Mouse (Mus musculus): ENCODE measurements around the gene Faah. TPM values are rescaled to one million over a fixed set of nuclear protein-coding genes. Genes with fewer than 3 reads are reported as not detected.

The Faah gene
- 192 TPM for polyA plus RNA-seq (2017; shearing (Covaris generic))

GRCm38 (mm10) chr4:116017902-116018746, at the start of gene Faah:
TSS of gene Faah (minus strand) at chr4:116017926.

DNA sequence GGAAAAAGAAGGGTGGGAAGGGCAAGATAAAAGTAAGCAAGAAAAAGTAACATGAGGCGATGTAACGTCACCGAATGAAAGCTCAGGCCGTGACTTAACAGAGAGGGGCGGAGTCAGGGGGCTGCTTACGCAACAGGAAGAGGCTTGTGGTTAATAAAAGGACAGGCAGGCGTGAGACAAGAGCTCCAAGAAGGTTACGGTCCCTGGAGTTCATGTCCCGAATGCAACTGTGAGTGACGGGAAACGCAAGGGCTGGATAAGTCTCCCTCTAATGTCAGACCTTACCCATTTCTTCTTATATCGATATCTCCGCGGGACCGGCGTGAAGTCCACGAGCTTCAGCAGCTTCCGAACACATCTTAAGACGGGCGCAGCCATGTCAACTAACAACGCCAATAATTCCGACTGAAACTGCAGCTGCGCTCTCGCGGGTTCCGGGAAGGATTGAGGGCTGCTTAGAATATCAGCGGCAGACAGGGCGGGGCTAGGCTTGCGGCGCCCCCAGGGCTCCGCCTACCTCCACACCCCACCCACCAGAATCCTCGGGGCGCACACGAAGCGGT, 35.8 kb upstream of the Faah start, which contains the start of gene Nsun4:
TSS of gene Nsun4 (minus strand) at position 478 of the 563 bp plus-strand sequence.

GRCm38 (mm10) chr4:115939295-115940102, 78.2 kb downstream of the Faah start, which contains the start of gene Dmbx1:
TSS of gene Dmbx1 (minus strand) at chr4:115939926.

Other genes starting within 250 kb of the Faah start
- gene Tex38, start 236.9 kb downstream of the Faah start, polyA plus RNA-seq (2017; shearing (Covaris generic)): not detected
- 29.0 TPM for gene Atpaf1, start 233.1 kb downstream of the Faah start, polyA plus RNA-seq (2017; shearing (Covaris generic))
- 28.0 TPM for gene Mob3c, start 189.8 kb downstream of the Faah start, polyA plus RNA-seq (2017; shearing (Covaris generic))
- gene Mknk1, start 178.7 kb downstream of the Faah start, polyA plus RNA-seq (2017; shearing (Covaris generic)): 54.4 TPM
- 0.17 TPM for gene Kncn, start 133.5 kb downstream of the Faah start, polyA plus RNA-seq (2017; shearing (Covaris generic))
- not detected for gene 6430628N08Rik, start 127.3 kb downstream of the Faah start, polyA plus RNA-seq (2017; shearing (Covaris generic))
- gene Dmbx1, start 78.0 kb downstream of the Faah start, polyA plus RNA-seq (2017; shearing (Covaris generic)): not detected
- gene Nsun4, start 36.0 kb upstream of the Faah start, polyA plus RNA-seq (2017; shearing (Covaris generic)): 53.4 TPM
- gene Uqcrh, start 57.1 kb upstream of the Faah start, polyA plus RNA-seq (2017; shearing (Covaris generic)): 472 TPM
- 42.7 TPM for gene Lrrc41, start 57.3 kb upstream of the Faah start, polyA plus RNA-seq (2017; shearing (Covaris generic))
- 0.97 TPM for gene Rad54l, start 105.8 kb upstream of the Faah start, polyA plus RNA-seq (2017; shearing (Covaris generic))
- 22.9 TPM for gene Pomgnt1, start 105.9 kb upstream of the Faah start, polyA plus RNA-seq (2017; shearing (Covaris generic))
- gene Lurap1, start 133.4 kb upstream of the Faah start, polyA plus RNA-seq (2017; shearing (Covaris generic)): not detected
- not detected for gene Tspan1, start 149.7 kb upstream of the Faah start, polyA plus RNA-seq (2017; shearing (Covaris generic))
- gene 1700042G07Rik, start 155.4 kb upstream of the Faah start, polyA plus RNA-seq (2017; shearing (Covaris generic)): not detected
- not detected for gene Gm49337, start 155.5 kb upstream of the Faah start, polyA plus RNA-seq (2017; shearing (Covaris generic))
- 2.9 TPM for gene Pik3r3, start 203.7 kb upstream of the Faah start, polyA plus RNA-seq (2017; shearing (Covaris generic))

All from naive thymus-derived CD4-positive, alpha-beta T cell, adult 5 months (primary cell).